Mouse (Mus musculus): Measurements from ENCODE around the gene Bard1.

DNA sequence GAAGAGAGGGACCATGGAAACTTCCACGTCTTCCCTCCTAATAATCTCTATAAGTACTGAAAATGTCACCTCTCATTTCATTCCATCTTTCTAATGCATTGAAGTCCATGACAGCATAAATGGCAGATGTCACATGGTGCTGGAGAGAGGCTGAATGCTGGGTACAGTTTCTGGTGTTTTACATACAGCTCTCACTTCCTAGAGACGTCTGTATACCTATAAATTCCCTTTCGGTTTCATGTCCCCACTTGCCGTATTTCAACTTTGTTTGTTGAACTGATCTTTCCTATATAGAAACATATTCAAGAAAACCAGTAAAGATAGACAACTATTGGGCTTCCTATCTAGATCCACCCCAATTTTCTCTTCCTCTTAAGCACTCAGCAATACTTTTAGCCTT lies 24.2 kb upstream of the Bard1 start:
- TF ChIP-seq GATA1 (IDR thresholded peaks at IDR 0.05; ENCODE audit: low read length) = no peak
- no peak for TF ChIP-seq TAL1 (IDR thresholded peaks at IDR 0.05; ENCODE audit: low read length)

Data from erythroblast, embryonic 14.5 days (primary cell).